Mouse (Mus musculus) limb, embryonic 12.5 days (tissue): ENCODE measurements around the gene Calml4. TPM values are rescaled to one million over a fixed set of nuclear protein-coding genes. Genes with fewer than 3 reads are reported as not detected.

Experiments
- ATAC-seq: fragments of 200-750 bp; cut with Nextera tagmentation; 2 replicates; pipeline ENCODE4 v1.8.0; 2017; ENCODE audit warnings: low read depth, moderate TSS enrichment; ENCODE audit not compliant: insufficient number of reproducible peaks, insufficient read depth, low FRiP score, low TSS enrichment
- H3K27ac ChIP-seq: fragments of 300-500 bp; sonication (generic); 2 replicates; pipeline ENCODE4 v1.5.1; 2016; ENCODE audit warnings: mild to moderate bottlenecking, moderate library complexity
- H3K27me3 ChIP-seq: fragments of 300-500 bp; sonication (generic); 2 replicates; pipeline ENCODE4 v1.6.1; 2016; ENCODE audit warnings: mild to moderate bottlenecking, moderate library complexity
- H3K36me3 ChIP-seq: fragments of 300-500 bp; sonication (generic); 2 replicates; pipeline ENCODE4 v1.6.1; 2016; ENCODE audit warnings: mild to moderate bottlenecking, moderate library complexity
- H3K4me1 ChIP-seq: fragments of 300-500 bp; sonication (generic); replicated peaks from 2 replicates; pipeline ENCODE4 v1.6.1; 2016
- H3K4me2 ChIP-seq: fragments of 300-500 bp; sonication (generic); 2 replicates; pipeline ENCODE4 v1.6.1; 2016; ENCODE audit warnings: mild to moderate bottlenecking, moderate library complexity
- H3K4me3 ChIP-seq: fragments of 300-500 bp; sonication (generic); replicated peaks from 2 replicates; pipeline ENCODE4 v1.5.1; 2016; ENCODE audit warnings: mild to moderate bottlenecking
- H3K9ac ChIP-seq: fragments of 300-500 bp; sonication (generic); replicated peaks from 2 replicates; pipeline ENCODE4 v1.6.1; 2016; ENCODE audit warnings: mild to moderate bottlenecking, moderate library complexity
- H3K9me3 ChIP-seq: fragments of 300-500 bp; sonication (generic); 2 replicates; pipeline ENCODE4 v1.6.1; 2016; ENCODE audit warnings: mild to moderate bottlenecking, moderate library complexity
- WGBS: fragments of 180-500 bp; shearing (Covaris S2); methylation state at CpG from one replicate; pipeline ENCODE4 v1.1.7; 2016; 5-methylcytosine and 5-hydroxymethylcytosine counted together
- polyA plus RNA-seq: library from polyadenylated mRNA; unstranded; fragments of >200 nt; fragmentation: Nextera tagmentation; extraction: Ambion mirVana; gene quantifications from 2 replicates; pipeline ENCODE4 v1.2.1, GENCODE M21; 2016

Calml4 gene
- polyA plus RNA-seq, 1 experiment from 2014 or later = 3.8 TPM

DNA sequence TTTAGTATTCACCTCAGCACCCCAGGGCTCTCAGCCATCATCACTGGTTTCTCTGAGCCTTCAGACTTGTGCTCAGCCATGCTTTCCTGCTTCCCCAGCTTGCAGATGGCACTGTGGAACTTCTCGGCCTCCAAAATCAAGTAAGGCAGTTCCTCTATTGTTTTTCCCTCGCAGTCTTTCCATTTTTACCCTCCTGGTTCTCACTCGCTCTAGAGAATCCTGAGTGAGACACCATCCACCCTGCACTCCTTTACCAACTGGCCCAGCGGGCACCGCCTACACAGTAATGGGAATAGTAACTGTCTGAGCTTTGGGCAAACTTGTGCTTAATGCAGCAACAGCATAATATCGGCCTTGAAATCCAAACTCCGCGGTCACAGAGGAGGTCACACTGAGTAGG lies 47.2 kb downstream of the Calml4 start:
- H3K27ac ChIP-seq = no peak overlapping the region
- H3K9ac ChIP-seq = no peak overlapping the region
- ATAC-seq = no peak
- no peaks in the 10 kb centered on the region for H3K27me3 ChIP-seq
- H3K36me3 ChIP-seq = peaks cover 44% of the 10 kb centered on the region
- 0 out of 2 replicates have a peak, but pooled peaks cover 4% of the 10 kb centered on the region for H3K9me3 ChIP-seq
- no peak overlapping the region for H3K4me3 ChIP-seq
- H3K4me2 ChIP-seq = no peak overlapping the region
- peaks cover 3% of the 10 kb centered on the region; the same call in 1 of the 2 replicates for H3K4me1 ChIP-seq
- WGBS = 96% methylated on average over 8 of the region's 8 CpGs

GRCm38 (mm10) chr9:62913390-62914069 lies 55.6 kb downstream of the Calml4 start:
- H3K4me3 ChIP-seq = no peak overlapping the region
- no peaks in the 10 kb centered on the region for H3K27me3 ChIP-seq
- peaks cover 57% of the 10 kb centered on the region for H3K36me3 ChIP-seq
- no peak for ATAC-seq
- peaks cover 6% of the 10 kb centered on the region; the same call in 1 of the 2 replicates for H3K9me3 ChIP-seq
- 79% methylated on average over 5 of the region's 5 CpGs for WGBS
- H3K9ac ChIP-seq = no peak overlapping the region
- no peak overlapping the region for H3K4me2 ChIP-seq
- H3K27ac ChIP-seq = no peak overlapping the region
- H3K4me1 ChIP-seq = peaks cover 3% of the 10 kb centered on the region; the same call in 1 of the 2 replicates

DNA sequence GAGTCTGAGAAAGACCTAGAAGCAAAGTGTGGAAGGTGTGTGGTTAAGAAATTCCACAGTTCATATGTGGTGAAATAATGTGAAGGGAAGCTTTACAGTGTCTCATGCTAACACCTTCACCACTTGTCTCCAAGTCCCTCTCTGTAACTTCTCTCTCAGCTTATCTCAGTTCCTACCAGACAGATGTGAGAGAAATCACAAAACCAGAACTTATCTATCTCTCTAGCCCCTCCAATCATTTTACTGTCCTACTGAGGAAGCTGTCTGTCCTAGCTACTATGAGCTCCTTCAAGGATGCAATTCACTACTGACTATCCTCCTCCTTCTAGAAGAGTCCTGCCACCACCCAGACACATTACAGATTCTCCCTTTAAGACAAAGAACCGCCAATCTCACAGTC lies 59.2 kb downstream of the Calml4 start:
- H3K9ac ChIP-seq = no peak overlapping the region
- peaks cover 60% of the 10 kb centered on the region for H3K36me3 ChIP-seq
- H3K4me1 ChIP-seq = no peaks in the 10 kb centered on the region
- H3K4me2 ChIP-seq = no peak overlapping the region
- ATAC-seq = no peak
- peaks cover 6% of the 10 kb centered on the region; the same call in 1 of the 2 replicates for H3K9me3 ChIP-seq
- H3K4me3 ChIP-seq = no peak overlapping the region
- 93% methylated on average over 1 of the region's 1 CpGs for WGBS
- no peak overlapping the region for H3K27ac ChIP-seq
- H3K27me3 ChIP-seq = no peaks in the 10 kb centered on the region

DNA sequence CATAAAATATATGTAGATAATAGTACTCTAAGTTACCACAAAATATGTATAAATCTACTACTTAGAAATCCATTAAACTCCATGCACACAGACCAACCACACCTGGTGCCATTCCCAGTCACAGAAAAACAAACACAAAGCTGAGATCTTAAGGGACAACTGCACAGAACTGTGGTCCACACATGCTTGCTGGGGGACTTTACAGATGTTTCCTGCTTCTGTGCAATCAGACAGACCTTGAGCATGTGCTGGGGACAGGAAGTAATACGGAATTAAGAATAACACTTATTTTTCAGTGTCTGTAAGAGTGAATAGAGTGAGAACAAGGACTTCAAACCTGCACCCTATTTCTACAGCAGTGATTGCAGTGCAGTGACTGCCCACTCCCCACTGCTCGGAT lies 63.0 kb downstream of the Calml4 start:
- 81% methylated on average over 2 of the region's 2 CpGs for WGBS
- Histone ChIP-seq H3K36me3 (peaks cover 43% of the 10 kb centered on the region), H3K4me1 (no peaks in the 10 kb centered on the region), H3K9me3 (no peaks in the 10 kb centered on the region), H3K4me3 (no peak overlapping the region), H3K27me3 (no peaks in the 10 kb centered on the region), H3K27ac (no peak overlapping the region), H3K4me2 (no peak overlapping the region), H3K9ac (no peak overlapping the region)
- ATAC-seq = no peak

- Histone ChIP-seq H3K4me3 (no peak overlapping the region), H3K9me3 (no peaks in the 10 kb centered on the region), H3K36me3 (peaks cover 21% of the 10 kb centered on the region), H3K27ac (no peak overlapping the region), H3K4me2 (no peak overlapping the region), H3K4me1 (0 out of 2 replicates have a peak, but pooled peaks cover 5% of the 10 kb centered on the region), H3K27me3 (no peaks in the 10 kb centered on the region), H3K9ac (no peak overlapping the region)
- no peak for ATAC-seq
- WGBS = 84% methylated on average over 2 of the region's 2 CpGs
Observed at GRCm38 (mm10) chr9:62924886-62925610, 67.2 kb downstream of the Calml4 start.

Other genes with a start within 250 kb of the Calml4 start
- gene Itga11, start 180.3 kb upstream of the Calml4 start, polyA plus RNA-seq = 4.5 and 7.6 TPM in 2 replicates
- 30.4 and 31.6 TPM in 2 replicates for gene Fem1b, start 46.1 kb upstream of the Calml4 start, polyA plus RNA-seq
- 13.4 and 14.2 TPM in 2 replicates for gene Cln6, start 19.3 kb upstream of the Calml4 start, polyA plus RNA-seq
- gene Pias1, start 129.8 kb downstream of the Calml4 start, polyA plus RNA-seq = 50.2 and 55.0 TPM in 2 replicates